Mouse (Mus musculus): ENCODE data around the gene Slit1. TPM values are rescaled to one million over a fixed set of nuclear protein-coding genes. Genes with fewer than 3 reads are reported as not detected.

Gene Slit1
- polyA plus RNA-seq, 1 experiment from 2014 or later, result 18.2 TPM

- 42% methylated on average over 9 of the region's 9 CpGs for WGBS
- no peak overlapping the region for H3K9ac ChIP-seq (ENCODE audit: low read depth, low read length)
- H3K4me3 ChIP-seq (ENCODE audit: low read depth, low read length), result no peak overlapping the region
- H3K4me2 ChIP-seq (ENCODE audit: low read length), result no peak overlapping the region
- no peak for ATAC-seq
- H3K27ac ChIP-seq (ENCODE audit: low read length), result no peak overlapping the region
- H3K4me1 ChIP-seq (ENCODE audit: control insufficient read depth, insufficient read depth, low read length), result peaks cover 16% of the 10 kb centered on the region
- no peaks in the 10 kb centered on the region for H3K36me3 ChIP-seq (ENCODE audit: control insufficient read depth, insufficient read depth, low read length)
- H3K27me3 ChIP-seq (ENCODE audit: control insufficient read depth, insufficient read depth, low read depth, low read length), result no peaks in the 10 kb centered on the region
- no peaks in the 10 kb centered on the region for H3K9me3 ChIP-seq (replicated peaks; ENCODE audit: control insufficient read depth, low read length, poor library complexity, severe bottlenecking)
Measured at GRCm38 (mm10) chr19:41714431-41714917, 29.0 kb downstream of the Slit1 start.

- H3K27ac ChIP-seq (ENCODE audit: low read length), result no peak overlapping the region
- no peak overlapping the region for H3K4me3 ChIP-seq (ENCODE audit: low read depth, low read length)
- no peaks in the 10 kb centered on the region for H3K9me3 ChIP-seq (replicated peaks; ENCODE audit: control insufficient read depth, low read length, poor library complexity, severe bottlenecking)
- H3K9ac ChIP-seq (ENCODE audit: low read depth, low read length), result no peak overlapping the region
- H3K27me3 ChIP-seq (ENCODE audit: control insufficient read depth, insufficient read depth, low read depth, low read length), result no peaks in the 10 kb centered on the region
- no peak overlapping the region for H3K4me2 ChIP-seq (ENCODE audit: low read length)
- WGBS, result 90% methylated on average over 8 of the region's 8 CpGs
- peaks cover 20% of the 10 kb centered on the region for H3K4me1 ChIP-seq (ENCODE audit: control insufficient read depth, insufficient read depth, low read length)
- H3K36me3 ChIP-seq (ENCODE audit: control insufficient read depth, insufficient read depth, low read length), result no peaks in the 10 kb centered on the region
- ATAC-seq, result no peak
Measured at GRCm38 (mm10) chr19:41712829-41713228, 30.6 kb downstream of the Slit1 start.

DNA sequence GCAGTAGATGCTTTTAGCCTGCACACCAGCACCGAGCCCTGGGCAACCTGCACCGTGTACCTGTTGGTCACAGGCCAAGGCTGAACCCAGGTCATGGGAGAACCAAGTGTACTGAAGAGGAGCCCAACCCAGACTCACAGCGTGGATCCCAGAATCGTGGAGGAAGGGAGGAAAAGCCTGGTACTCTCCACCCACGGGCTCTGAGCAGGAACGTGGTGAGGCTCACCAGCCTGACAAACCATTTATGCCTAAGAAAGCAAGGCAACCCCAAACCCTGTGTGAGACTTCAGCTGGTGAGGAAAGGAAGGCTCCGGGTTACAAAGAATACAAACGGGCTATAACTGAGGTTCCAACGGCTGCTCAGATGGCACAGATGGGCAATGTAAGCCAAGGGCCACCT is 31.8 kb downstream of the Slit1 start:
- Histone ChIP-seq H3K9me3 (replicated peaks; ENCODE audit: control insufficient read depth, low read length, poor library complexity, severe bottlenecking) (no peaks in the 10 kb centered on the region), H3K4me1 (ENCODE audit: control insufficient read depth, insufficient read depth, low read length) (peaks cover 21% of the 10 kb centered on the region), H3K36me3 (ENCODE audit: control insufficient read depth, insufficient read depth, low read length) (no peaks in the 10 kb centered on the region), H3K4me3 (ENCODE audit: low read depth, low read length) (no peak overlapping the region), H3K9ac (ENCODE audit: low read depth, low read length) (no peak overlapping the region), H3K27me3 (ENCODE audit: control insufficient read depth, insufficient read depth, low read depth, low read length) (no peaks in the 10 kb centered on the region), H3K27ac (ENCODE audit: low read length) (no peak overlapping the region), H3K4me2 (ENCODE audit: low read length) (no peak overlapping the region)
- ATAC-seq, result no peak
- 91% methylated on average over 9 of the region's 9 CpGs for WGBS

- Histone ChIP-seq H3K36me3 (ENCODE audit: control insufficient read depth, insufficient read depth, low read length) (no peaks in the 10 kb centered on the region), H3K27ac (ENCODE audit: low read length) (no peak overlapping the region), H3K4me1 (ENCODE audit: control insufficient read depth, insufficient read depth, low read length) (peaks cover 29% of the 10 kb centered on the region), H3K4me2 (ENCODE audit: low read length) (no peak overlapping the region), H3K9me3 (replicated peaks; ENCODE audit: control insufficient read depth, low read length, poor library complexity, severe bottlenecking) (no peaks in the 10 kb centered on the region), H3K27me3 (ENCODE audit: control insufficient read depth, insufficient read depth, low read depth, low read length) (no peaks in the 10 kb centered on the region), H3K9ac (ENCODE audit: low read depth, low read length) (no peak overlapping the region), H3K4me3 (ENCODE audit: low read depth, low read length) (no peak overlapping the region)
- 57% methylated on average over 12 of the region's 12 CpGs for WGBS
- ATAC-seq, result no peak
Measured at GRCm38 (mm10) chr19:41709497-41710165, 33.8 kb downstream of the Slit1 start.

DNA sequence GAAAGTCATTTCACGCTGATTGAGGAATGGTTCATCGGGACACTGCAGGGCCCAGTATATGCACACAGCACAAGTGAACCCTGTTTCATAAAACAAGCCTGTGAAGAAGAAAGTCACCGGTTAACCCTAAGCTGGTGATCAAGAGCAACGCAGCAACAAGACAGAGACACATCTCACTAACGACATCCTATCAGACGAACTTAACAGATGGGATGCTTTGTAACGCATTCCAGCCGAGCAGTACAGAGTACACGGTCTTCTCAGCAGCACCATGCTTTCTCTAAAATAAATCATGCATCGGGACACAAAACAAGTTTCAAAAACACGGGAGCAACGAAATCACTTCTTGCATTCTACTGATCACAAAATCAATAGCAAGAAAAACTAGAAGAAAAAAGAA is 35.6 kb downstream of the Slit1 start:
- Histone ChIP-seq H3K9me3 (replicated peaks; ENCODE audit: control insufficient read depth, low read length, poor library complexity, severe bottlenecking) (no peaks in the 10 kb centered on the region), H3K9ac (ENCODE audit: low read depth, low read length) (no peak overlapping the region), H3K27ac (ENCODE audit: low read length) (no peak overlapping the region), H3K4me1 (ENCODE audit: control insufficient read depth, insufficient read depth, low read length) (peaks cover 27% of the 10 kb centered on the region), H3K4me3 (ENCODE audit: low read depth, low read length) (no peak overlapping the region), H3K36me3 (ENCODE audit: control insufficient read depth, insufficient read depth, low read length) (no peaks in the 10 kb centered on the region), H3K27me3 (ENCODE audit: control insufficient read depth, insufficient read depth, low read depth, low read length) (no peaks in the 10 kb centered on the region), H3K4me2 (ENCODE audit: low read length) (no peak overlapping the region)
- 43% methylated on average over 12 of the region's 12 CpGs for WGBS
- ATAC-seq, result no peak

DNA sequence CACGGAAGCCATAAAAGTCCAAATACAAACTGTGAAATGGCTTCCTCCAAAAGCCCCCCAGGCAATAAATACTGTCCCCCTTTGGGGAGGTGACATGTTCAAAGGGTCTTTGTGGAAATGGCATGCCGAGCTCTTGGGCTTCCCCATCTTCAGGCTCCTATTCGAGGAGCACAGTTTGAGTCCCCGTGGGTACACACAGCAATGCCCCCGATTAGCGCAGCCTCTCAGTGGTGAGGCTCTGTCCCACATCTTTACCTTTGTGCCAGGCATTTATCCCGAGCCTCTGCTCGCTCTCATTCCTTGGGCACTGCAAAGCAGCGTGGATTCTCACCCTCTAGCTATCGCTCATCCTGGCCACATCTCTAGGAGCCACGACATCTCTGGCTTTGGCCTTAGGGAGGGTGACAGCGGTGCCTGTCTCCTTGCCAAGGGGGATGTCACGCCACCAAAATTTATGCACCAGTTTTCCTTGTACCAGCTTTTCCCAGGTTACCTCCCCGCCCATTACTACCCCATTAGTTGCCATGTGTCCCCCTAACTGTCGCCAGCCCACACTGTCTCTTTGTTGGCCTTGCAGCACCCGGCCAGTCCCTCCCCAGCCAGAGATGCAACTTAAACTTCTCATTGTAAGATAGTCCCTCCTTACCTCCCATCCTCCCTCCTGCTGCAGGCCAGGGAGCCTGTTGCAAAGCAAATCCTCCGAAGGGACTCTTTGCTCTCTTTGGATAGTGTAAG is 37.2 kb downstream of the Slit1 start:
- H3K4me1 ChIP-seq (ENCODE audit: control insufficient read depth, insufficient read depth, low read length), result peaks cover 27% of the 10 kb centered on the region
- no peak overlapping the region for H3K4me2 ChIP-seq (ENCODE audit: low read length)
- H3K27me3 ChIP-seq (ENCODE audit: control insufficient read depth, insufficient read depth, low read depth, low read length), result no peaks in the 10 kb centered on the region
- no peaks in the 10 kb centered on the region for H3K36me3 ChIP-seq (ENCODE audit: control insufficient read depth, insufficient read depth, low read length)
- H3K4me3 ChIP-seq (ENCODE audit: low read depth, low read length), result no peak overlapping the region
- H3K27ac ChIP-seq (ENCODE audit: low read length), result 0 out of 2 replicates have a peak overlapping the region, but pooled peaks have one; percentile 17
- no peak for ATAC-seq
- H3K9me3 ChIP-seq (replicated peaks; ENCODE audit: control insufficient read depth, low read length, poor library complexity, severe bottlenecking), result no peaks in the 10 kb centered on the region
- WGBS, result 55% methylated on average over 17 of the region's 17 CpGs
- no peak overlapping the region for H3K9ac ChIP-seq (ENCODE audit: low read depth, low read length)

DNA sequence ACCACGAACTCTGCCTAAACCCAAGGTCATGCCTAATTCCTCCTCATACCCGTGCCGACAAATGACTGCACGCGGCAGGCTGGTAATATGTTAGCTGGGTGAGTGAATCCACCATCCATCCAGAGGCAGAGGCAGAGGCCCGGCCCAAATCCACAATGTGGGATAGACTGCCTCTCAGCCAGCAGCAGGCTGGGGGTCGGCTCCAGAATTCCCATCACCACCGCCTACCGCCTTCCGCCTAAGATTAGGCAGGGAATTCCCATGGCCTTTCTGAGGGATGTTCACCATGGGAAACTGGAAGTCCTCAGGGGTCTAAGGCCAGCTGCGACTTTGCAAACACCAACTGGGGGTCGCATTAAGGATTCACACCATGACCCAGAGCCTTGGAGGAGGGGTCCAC is 38.0 kb downstream of the Slit1 start:
- peaks cover 27% of the 10 kb centered on the region for H3K4me1 ChIP-seq (ENCODE audit: control insufficient read depth, insufficient read depth, low read length)
- H3K27ac ChIP-seq (ENCODE audit: low read length), result no peak overlapping the region
- WGBS, result 27% methylated on average over 12 of the region's 12 CpGs
- no peaks in the 10 kb centered on the region for H3K27me3 ChIP-seq (ENCODE audit: control insufficient read depth, insufficient read depth, low read depth, low read length)
- no peak overlapping the region for H3K4me3 ChIP-seq (ENCODE audit: low read depth, low read length)
- H3K36me3 ChIP-seq (ENCODE audit: control insufficient read depth, insufficient read depth, low read length), result no peaks in the 10 kb centered on the region
- H3K9me3 ChIP-seq (replicated peaks; ENCODE audit: control insufficient read depth, low read length, poor library complexity, severe bottlenecking), result no peaks in the 10 kb centered on the region
- ATAC-seq, result no peak
- 0 out of 2 replicates have a peak overlapping the region, but pooled peaks have one; percentile 20 for H3K9ac ChIP-seq (ENCODE audit: low read depth, low read length)
- H3K4me2 ChIP-seq (ENCODE audit: low read length), result no peak overlapping the region

- no peak for ATAC-seq
- no peak overlapping the region for H3K4me2 ChIP-seq (ENCODE audit: low read length)
- H3K4me3 ChIP-seq (ENCODE audit: low read depth, low read length), result no peak overlapping the region
- H3K4me1 ChIP-seq (ENCODE audit: control insufficient read depth, insufficient read depth, low read length), result peaks cover 31% of the 10 kb centered on the region
- H3K9ac ChIP-seq (ENCODE audit: low read depth, low read length), result no peak overlapping the region
- no peak overlapping the region for H3K27ac ChIP-seq (ENCODE audit: low read length)
- WGBS, result 52% methylated on average over 6 of the region's 6 CpGs
- H3K27me3 ChIP-seq (ENCODE audit: control insufficient read depth, insufficient read depth, low read depth, low read length), result no peaks in the 10 kb centered on the region
- no peaks in the 10 kb centered on the region for H3K36me3 ChIP-seq (ENCODE audit: control insufficient read depth, insufficient read depth, low read length)
- no peaks in the 10 kb centered on the region for H3K9me3 ChIP-seq (replicated peaks; ENCODE audit: control insufficient read depth, low read length, poor library complexity, severe bottlenecking)
Measured at GRCm38 (mm10) chr19:41702638-41703037, 40.8 kb downstream of the Slit1 start.

GRCm38 (mm10) chr19:41698857-41699424 is 44.5 kb downstream of the Slit1 start:
- 18% methylated on average over 5 of the region's 5 CpGs for WGBS
- H3K27ac ChIP-seq (ENCODE audit: low read length), result no peak overlapping the region
- no peak for ATAC-seq
- peaks cover 34% of the 10 kb centered on the region for H3K4me1 ChIP-seq (ENCODE audit: control insufficient read depth, insufficient read depth, low read length)
- no peak overlapping the region for H3K4me2 ChIP-seq (ENCODE audit: low read length)
- H3K9me3 ChIP-seq (replicated peaks; ENCODE audit: control insufficient read depth, low read length, poor library complexity, severe bottlenecking), result no peaks in the 10 kb centered on the region
- no peaks in the 10 kb centered on the region for H3K27me3 ChIP-seq (ENCODE audit: control insufficient read depth, insufficient read depth, low read depth, low read length)
- no peak overlapping the region for H3K4me3 ChIP-seq (ENCODE audit: low read depth, low read length)
- H3K9ac ChIP-seq (ENCODE audit: low read depth, low read length), result no peak overlapping the region
- no peaks in the 10 kb centered on the region for H3K36me3 ChIP-seq (ENCODE audit: control insufficient read depth, insufficient read depth, low read length)
